Mouse (Mus musculus) heart, adult 8-10 months (tissue): ENCODE results near the gene Rtn4ip1. TPM values are rescaled to one million over a fixed set of nuclear protein-coding genes. Genes with fewer than 3 reads are reported as not detected.
"Not testable (repeated sequence)": the region's sequence is repeated elsewhere in the genome, so short reads cannot be mapped to it uniquely, and the experiment has no call there.

Source experiments
- DNase-seq: peaks from one replicate; pipeline ENCODE4 v3.0.0; 2022; ENCODE audit warnings: low spot score
- total RNA-seq, 4 experiments: library from RNA; stranded (reverse); gene quantifications; 2 replicates each; pipeline ENCODE4 v1.2.4; 2022

The Rtn4ip1 gene
- total RNA-seq, 4 experiments from 2014 or later = 69.1 to 77.1 (median 71.3) TPM

GRCm38 (mm10) chr10:43927736-43928135 is 26.1 kb downstream of the Rtn4ip1 start:
- no peak for DNase-seq

GRCm38 (mm10) chr10:43928596-43928995 is 27.0 kb downstream of the Rtn4ip1 start:
- no peak for DNase-seq

GRCm38 (mm10) chr10:43939136-43939662 is 37.6 kb downstream of the Rtn4ip1 start:
- DNase-seq = no peak

- no peak for DNase-seq
These were observed 42.1 kb downstream of the Rtn4ip1 start for GRCm38 (mm10) chr10:43943736-43944135.

- no peak for DNase-seq
These were observed 43.8 kb downstream of the Rtn4ip1 start for GRCm38 (mm10) chr10:43945435-43945834.

GRCm38 (mm10) chr10:43953942-43954341 is 52.3 kb downstream of the Rtn4ip1 start:
- DNase-seq = peak; percentile 35

- DNase-seq = no peak
These were observed 63.3 kb downstream of the Rtn4ip1 start for GRCm38 (mm10) chr10:43964943-43965342.

GRCm38 (mm10) chr10:43973244-43973643 is 71.6 kb downstream of the Rtn4ip1 start:
- no peak for DNase-seq

GRCm38 (mm10) chr10:43977353-43977752 is 75.7 kb downstream of the Rtn4ip1 start:
- DNase-seq = peak; percentile 59

GRCm38 (mm10) chr10:43980080-43980479 is 78.5 kb downstream of the Rtn4ip1 start:
- no peak for DNase-seq

GRCm38 (mm10) chr10:43980742-43981141 is 79.1 kb downstream of the Rtn4ip1 start:
- not testable (repeated sequence) for DNase-seq

- no peak for DNase-seq
These were observed 80.9 kb downstream of the Rtn4ip1 start for GRCm38 (mm10) chr10:43982470-43982869.

- DNase-seq = no peak
These were observed 81.6 kb downstream of the Rtn4ip1 start for GRCm38 (mm10) chr10:43983241-43983640.

- no peak for DNase-seq
These were observed 82.3 kb downstream of the Rtn4ip1 start for GRCm38 (mm10) chr10:43983866-43984265.

GRCm38 (mm10) chr10:43991268-43991667 is 89.7 kb downstream of the Rtn4ip1 start:
- DNase-seq = no peak

GRCm38 (mm10) chr10:43992506-43992905 is 90.9 kb downstream of the Rtn4ip1 start:
- DNase-seq = no peak

- DNase-seq = no peak
These were observed 91.6 kb downstream of the Rtn4ip1 start for GRCm38 (mm10) chr10:43993198-43993597.

- DNase-seq = peak; percentile 31
These were observed 94.4 kb downstream of the Rtn4ip1 start for GRCm38 (mm10) chr10:43995858-43996650.

- DNase-seq = no peak
These were observed 95.7 kb downstream of the Rtn4ip1 start for GRCm38 (mm10) chr10:43997276-43997675.

- no peak for DNase-seq
These were observed 96.4 kb downstream of the Rtn4ip1 start for GRCm38 (mm10) chr10:43998023-43998422.

- no peak for DNase-seq
These were observed 97.0 kb downstream of the Rtn4ip1 start for GRCm38 (mm10) chr10:43998503-43999082.

- DNase-seq = no peak
These were observed 98.7 kb downstream of the Rtn4ip1 start for GRCm38 (mm10) chr10:44000156-44000865.
